In genomic region chr10:107223821-107224220, GRCm38 (mm10) we compare ENCODE assay signal across 12 mouse cellular contexts. TPM values are rescaled to one million over a fixed set of nuclear protein-coding genes. Genes with fewer than 3 reads are reported as not detected.
"Had no signal": no experiment of that assay in that cellular context is flagged by ENCODE, and none has a peak within 500 bp of the region (broad histone marks: within the 10 kb centered on the region; RNA-seq: fewer than 3 reads in every experiment).

No protein-coding gene starts in this region.

- DNase-seq: retina, postnatal 1 day; right cerebral cortex, adult 18-20 months; right cerebral cortex, postnatal 25 days; right cerebral cortex, postnatal 4 days; spleen, adult 18-20 months; thymus, adult 18-20 months; thymus, adult 2 months; thymus, postnatal 14 days; thymus, postnatal 25 days; thymus, postnatal 36 days; thymus, postnatal 4 days had no signal

RNA-seq across cellular contexts. Expression of gene Lin7a, which starts 47.7 kb away (rescaled TPM):
- total RNA-seq: neutrophil, adult 5-6 weeks had no signal
